Mouse (Mus musculus): Measurements from ENCODE around the gene Klrb1f.
"Not testable (repeated sequence)": the region's sequence is repeated elsewhere in the genome, so short reads cannot be mapped to it uniquely, and the experiment has no call there.

The Klrb1f gene

DNA sequence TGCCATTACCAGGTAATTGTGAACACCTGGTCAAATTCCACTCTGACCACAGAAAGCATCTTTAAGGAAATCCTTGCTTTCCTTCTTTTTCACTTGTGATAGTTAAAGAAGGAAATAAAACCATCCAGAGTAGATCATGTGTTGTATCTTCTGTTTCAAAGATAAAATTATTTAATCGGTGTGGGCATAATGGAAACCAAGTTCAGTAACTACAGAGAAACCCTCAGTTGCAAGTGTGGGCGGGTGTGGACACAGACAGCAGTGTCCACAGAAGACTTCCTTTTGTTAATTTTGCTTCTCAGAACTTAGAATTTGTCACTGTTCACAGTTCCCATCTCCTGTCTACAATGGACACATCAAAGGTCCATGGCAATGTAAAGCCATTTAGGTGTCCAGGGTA, at the start of gene Klrb1f:
Gene Klrb1f (plus strand): TSS at position 301 of the 400 bp plus-strand sequence.
- DNase-seq, result no peak

DNA sequence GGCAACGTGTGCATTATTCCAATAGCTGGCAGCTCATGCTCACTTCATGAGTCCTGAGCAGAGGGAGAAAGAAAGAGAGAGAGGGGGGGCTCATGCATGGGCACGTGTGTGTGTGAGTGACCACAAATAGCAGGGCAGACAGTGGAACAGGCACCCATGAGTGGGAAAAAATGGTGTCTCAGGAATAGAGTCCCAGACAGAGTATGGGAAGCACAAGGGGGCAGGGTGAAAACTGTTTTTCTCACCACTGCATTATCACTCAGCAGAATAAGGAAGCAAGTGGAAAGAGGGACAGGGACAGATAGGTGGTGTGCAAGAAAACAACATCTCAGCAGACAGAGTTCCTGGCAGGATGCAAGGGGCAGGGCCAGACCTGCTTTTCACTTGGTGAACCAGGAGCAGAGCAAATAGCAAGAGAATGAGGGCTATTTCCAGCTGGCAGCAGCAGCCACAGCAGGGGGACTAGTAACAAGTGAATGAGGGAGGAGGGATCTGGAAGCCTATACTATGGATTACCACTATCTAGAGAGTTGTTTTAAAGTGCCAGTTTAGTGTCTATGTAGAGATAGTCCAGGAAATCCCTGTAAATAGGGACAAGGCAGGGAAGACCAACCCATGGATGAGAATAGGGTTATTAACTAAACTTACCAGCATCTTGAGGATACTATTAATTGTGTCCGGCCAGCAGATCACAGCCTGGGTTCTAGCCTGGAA, 49.5 kb upstream of the Klrb1f start:
- DNase-seq, result no peak

DNA sequence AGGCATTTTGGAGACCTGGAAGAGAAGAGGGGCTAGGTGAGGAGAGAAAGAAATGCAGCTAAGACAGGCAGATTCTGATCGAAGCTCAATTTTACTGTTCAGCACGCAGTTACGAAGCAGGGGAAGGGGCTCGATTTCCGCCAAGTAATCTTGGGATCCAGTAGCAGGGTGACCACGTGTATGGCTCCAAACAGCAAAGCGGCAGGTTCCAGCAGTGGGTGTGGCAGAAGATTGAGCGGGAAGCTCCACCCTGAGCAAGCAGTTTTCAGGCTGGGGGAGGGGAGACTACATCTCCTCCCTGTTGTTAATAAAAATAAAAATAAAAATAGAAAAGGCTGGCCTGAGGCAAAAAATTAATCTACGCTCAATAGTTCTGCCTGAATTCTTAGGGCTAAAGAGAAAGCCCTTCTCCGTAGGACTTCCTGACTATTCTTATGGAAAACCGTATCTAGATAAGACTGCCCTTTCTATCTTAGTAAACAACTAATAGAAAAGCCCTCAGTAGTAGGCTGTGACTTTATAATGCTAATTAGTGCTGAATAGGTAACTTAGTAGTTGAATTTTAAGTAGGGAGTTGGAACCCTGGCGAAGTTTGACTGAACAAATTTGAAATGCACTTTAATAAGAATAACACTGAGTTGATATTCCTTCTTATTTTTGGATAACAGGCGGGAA, 48.8 kb upstream of the Klrb1f start:
- DNase-seq, result no peak

DNA sequence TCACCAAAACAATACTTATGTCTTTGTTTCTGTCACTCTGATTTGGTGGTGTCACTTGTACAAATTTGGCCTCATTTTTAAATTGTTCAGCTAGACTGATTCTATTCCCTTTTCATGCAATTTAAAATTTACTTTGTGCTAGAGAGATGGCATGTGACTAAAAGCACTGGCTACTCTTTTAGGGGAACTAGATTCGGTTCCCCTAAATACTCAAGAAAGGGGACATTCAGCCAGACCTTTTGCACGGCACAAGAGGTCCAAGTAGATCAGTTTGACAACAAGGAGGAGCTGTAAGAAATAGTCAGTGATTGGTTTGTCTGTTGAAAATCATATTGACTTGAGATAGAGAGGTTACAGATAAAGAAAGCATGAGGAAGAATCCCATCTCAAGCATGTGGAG, 44.3 kb upstream of the Klrb1f start:
- no peak for DNase-seq

DNA sequence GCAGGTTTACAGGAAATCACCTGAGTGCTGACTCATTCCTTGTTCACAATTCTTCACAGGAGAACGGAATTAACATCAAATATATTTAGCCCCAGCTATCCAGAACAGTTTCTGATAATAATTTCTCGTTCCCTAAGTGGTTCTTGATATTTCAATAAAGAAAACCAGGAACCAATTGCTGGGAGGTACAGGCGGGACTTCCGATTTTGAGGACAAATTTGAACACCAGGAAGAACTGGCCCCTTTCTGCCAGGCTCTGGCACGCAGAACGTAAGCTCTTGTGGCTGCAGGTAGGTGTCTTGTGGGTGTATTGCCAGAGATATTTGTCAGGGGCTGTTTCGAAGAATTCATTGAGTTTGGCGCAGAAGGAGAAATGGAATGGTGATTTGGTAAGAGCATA, 37.1 kb upstream of the Klrb1f start:
- no peak for DNase-seq

DNA sequence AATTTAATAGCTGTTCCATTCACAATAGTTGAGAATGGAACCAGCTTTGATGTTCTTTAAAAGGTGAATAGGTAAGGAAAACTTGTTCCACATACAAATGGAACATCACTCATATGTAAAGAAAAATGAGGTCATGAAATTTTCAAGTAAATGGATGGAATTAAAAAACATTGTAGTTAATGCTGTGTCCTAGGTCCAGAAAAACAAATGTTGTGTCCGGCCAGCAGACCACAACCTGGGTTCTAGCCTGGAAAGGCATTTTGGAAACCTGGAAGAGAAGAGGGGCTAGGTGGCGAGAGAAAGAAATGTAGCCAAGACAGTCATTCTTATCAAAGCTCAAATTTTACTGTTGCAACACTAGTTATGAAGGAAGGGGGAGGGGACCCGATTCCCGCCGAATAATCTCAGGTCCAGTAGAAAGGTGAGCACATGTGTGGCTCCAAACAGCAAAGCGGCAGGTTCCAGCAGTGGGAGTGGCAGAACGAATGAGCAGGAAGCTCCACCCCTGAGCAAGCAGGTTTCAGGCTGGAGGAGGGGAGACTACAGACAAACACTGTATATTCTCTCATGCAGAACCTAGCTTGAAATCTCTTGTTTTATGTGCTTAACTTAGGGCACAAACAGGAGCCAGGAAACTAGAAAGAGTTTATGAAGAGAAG, 35.7 kb upstream of the Klrb1f start:
- not testable (repeated sequence) for DNase-seq

DNA sequence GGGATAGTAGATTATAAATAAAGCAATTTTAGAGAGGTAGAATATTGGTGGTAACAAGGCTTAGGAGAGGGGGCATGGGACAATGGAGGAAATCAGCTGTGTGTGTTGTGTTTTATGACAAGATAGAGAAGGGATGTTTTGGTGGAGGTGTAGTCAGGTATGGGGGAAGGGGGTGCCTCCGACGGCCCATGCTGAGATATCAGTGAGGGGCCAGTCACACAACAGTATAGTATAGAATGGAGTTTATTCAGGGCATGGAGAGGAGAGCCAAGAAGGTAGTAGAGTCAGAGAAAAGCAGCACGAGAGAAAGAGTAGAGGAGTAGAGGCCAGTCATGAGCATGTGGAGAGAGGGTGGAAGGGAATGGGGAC, 35.2 kb upstream of the Klrb1f start:
- no peak for DNase-seq

DNA sequence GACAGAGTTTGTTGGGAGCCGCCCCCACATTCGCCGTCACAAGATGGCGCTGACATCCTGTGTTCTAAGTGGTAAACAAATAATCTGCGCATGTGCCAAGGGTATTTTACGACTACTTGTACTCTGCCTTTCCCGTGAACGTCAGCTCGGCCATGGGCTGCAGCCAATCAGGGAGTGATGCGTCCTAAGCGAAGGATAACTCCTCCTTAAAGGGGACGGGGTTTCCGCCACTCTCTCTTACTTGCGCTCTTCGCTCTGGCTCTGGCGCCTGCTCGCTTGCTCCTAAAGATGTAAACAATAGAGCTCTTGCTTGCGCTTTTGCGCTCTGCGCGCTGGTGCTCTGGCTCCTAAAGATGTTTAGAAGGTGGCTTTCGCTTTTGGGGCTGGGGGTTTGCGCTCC, 33.7 kb upstream of the Klrb1f start:
- not testable (repeated sequence) for DNase-seq

DNA sequence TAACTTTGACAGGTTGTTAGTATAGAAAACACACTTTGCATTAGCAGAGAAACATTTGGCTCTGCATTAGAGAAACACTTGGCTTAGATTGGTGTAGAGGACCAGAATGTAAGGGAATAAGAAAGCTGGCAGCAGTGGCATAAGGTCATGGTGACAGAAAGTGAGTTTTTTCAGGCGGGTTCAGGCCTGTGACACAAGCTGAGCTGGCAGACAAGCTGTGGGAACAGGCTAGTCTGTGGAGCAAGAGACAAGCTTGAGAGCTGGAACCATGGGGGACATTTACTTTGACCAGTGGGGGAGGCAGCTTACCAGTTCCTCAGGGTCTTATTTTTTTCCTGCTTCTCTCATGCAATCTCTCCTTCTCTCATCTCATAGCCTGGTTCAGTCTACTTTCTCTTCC, 32.7 kb upstream of the Klrb1f start:
- DNase-seq, result no peak

DNA sequence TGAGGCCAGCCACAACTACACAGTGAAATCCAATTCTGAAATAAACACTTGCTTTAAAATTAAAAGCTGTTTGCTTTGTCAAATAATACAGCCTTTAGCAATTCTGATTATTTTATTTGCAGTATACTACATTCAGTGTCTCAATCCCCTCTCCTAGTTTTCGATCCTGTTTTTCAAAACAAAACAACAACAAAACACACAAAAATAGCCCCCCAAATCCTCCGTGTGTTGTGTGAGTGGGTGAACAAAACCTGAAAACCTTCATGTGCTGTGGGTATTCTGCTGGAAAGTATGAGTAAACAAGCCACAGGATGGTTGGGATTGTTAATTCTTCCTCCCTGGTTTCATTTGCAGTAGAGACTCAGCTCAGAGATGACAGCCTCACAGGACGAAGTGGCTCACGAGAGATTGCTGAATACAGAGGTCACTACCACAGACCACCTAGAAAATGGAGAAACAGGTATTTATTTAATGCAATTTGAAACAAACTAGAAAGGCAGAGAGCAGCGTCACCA, 31.9 kb upstream of the Klrb1f start:
- DNase-seq, result no peak

DNA sequence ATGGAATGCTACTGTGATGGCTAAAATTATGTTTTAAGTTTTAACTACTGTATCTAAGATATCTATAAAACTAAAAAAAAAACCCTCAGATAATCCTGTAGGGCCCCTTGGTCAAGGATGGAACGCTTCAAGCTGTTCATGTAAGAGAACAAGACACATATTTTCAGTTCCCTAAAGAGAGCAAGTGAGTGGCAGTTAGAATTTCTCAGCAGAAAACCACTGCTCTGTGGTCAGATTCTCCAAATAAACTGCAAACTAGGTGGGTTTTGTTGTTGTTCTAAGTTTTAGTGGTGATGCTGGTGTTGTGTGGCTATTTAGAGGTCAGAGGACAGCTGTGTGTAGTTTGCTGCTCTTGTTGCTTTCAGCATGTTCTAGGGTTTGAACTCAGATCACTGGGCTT, 31.3 kb upstream of the Klrb1f start:
- DNase-seq, result no peak

DNA sequence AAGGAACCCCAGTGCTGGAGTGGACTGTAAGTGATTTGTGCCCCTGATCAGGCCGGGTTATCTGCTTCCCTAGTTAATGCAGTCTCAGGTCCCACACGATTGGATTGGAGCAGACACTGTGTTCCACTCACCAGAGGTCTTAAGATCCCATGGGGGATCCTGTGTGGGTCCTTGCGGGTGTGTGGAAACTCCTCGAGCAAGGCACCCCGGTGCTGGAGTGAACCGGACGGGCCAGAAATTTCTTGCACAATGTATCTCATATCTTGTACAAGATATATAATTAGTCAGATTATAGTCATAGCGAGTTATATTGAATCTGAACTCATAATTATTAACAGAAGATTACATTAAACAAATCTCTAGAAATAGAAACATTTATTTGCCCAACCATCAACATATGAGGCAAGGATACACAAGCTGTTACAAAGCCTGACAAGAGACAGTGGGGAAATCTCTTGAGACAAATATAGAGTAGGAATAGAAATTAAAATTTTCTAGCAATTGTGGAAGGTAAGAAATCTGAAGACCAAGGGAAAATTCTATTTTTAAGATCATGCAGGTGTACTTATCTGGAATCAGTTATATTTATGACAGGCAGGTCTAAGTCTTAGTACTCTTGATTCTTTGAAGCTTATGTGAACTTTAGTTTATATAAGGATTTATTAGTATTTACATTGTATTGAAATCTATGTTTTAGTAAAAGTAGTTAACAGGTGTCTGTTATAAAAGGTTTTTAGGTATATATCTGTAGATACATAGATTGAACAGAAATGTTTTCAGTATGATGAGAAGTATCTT, 18.1 kb upstream of the Klrb1f start:
- no peak for DNase-seq

DNA sequence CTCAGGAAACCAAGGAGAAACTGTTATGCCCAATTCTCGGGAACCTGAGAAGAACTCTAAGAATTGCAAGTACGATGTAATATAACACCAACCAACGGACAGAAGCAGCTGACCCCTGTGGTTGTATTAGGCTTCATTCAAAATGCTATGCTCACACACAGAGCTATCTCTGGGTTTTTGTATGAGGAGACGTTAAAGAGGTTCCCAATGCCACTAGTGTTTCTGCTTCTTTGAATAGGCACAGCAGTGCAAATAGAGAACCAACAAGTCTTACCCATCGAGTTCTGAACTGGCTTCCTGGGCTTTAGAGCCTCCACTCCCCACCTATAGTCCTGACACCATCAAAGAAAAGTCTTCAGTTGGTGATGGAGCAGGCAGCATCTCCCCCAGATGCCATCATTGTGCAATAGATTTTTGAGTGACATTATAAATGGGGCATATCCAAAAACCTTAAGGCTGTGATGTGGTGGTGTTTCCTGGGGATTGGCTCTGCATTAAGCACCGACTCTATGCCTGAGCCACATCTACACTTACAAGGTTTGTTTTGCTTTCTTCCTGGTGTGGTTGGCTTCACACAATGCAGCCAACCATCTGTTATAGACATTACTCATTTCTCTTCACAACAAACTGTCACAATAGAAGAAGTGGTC, 15.4 kb upstream of the Klrb1f start:
- no peak for DNase-seq

DNA sequence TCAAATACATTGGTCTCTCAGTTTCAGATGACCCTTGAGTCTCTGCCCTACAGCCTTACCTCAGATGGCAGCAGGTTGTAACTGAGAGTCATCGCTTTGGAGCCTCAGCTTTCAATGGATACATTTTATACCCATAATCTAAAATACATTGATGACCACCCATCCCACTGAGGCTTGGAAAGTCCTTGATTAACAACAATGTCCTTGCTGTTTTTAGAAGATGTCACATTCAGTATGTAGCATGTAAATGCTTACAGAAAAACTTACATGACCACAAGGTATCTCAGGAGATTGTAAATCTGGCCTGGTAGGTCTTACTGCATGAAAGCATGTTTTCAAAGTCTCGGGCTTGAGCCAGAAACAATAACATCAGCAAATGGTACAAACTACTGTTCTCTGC, 14.7 kb upstream of the Klrb1f start:
- DNase-seq, result no peak

DNA sequence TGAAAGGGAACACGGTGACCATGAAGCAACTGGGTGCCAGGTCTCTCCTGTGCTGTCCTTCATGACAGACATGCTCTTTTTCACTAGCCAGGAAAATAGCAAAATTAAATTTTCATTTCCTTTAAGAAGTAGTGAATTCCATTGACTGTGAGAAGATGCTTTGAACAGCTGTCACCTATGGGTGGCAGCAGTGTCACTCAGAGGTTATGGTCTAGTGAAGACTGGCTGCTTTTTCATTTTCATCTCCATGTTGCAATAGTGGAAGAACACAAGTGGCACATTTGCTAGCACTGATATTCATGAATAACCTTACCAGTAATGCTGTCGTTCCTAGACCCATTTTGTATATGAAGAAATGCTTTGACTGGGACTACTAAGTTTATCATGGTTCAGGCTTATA, 12.3 kb upstream of the Klrb1f start:
- DNase-seq, result no peak

DNA sequence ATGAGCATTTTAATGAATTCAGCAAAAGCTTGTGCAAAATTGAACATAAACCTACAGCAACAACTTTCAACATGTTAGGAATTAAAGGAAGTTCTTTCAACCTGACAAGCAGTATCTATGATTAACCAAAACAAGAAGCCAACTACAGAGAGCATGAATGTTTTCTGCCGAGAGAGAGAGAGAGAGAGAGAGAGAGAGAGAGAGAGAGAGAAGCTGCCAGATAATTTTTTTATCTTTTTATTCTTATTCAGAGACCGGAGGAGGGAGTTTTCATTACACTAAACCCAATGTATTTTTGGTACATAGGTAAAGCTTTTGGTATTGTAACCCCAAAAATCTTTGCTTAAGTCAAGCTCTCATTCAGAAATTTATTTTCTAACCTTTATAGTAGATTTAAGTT, 10.7 kb upstream of the Klrb1f start:
- DNase-seq, result no peak

DNA sequence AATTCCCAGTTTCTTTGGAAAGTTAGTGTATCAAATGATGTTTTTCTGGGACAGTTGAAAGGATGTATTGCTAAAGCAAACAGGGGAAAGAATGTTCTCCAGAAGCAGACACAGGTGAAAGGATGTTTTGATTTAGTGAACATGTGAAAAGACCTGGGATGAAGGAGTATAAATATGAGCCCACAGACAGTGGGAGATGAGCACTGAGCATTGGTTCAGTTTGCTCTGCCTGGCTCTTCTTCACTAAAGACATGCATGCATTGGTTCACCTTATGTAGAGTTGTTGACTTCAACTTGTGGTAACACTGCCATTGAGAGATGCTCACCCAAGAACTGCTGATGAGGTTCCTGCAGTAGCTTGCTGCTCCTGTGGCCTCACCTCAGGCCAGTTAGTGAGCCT, 9.4 kb upstream of the Klrb1f start:
- DNase-seq, result no peak

DNA sequence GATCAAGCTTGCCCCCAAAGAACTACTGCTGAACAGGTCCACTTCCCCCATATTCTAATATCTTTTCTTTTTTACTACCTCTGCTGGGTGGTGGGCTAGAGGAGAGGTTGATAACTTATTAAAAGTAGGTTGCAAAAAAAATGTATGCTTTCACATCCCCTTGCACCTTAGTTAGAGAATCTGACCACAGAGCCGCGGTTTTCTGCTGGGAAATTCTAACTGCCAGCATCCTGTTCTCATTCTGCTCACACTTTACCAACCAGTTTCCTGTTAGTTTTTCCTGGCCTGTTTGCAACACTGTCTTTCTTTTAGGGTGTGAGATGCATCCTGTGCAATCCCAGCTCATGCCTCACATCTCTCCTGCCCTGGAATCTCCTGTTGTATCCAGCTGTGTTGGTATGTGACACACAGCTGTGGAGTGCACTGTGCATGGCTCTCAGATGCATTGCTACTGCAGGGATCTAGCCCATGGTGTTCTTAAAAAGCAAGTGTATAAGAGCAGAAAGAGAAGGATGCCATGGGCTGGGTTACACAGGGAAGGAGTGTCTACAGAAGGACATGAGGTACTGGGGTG, 8.7 kb upstream of the Klrb1f start:
- no peak for DNase-seq

DNA sequence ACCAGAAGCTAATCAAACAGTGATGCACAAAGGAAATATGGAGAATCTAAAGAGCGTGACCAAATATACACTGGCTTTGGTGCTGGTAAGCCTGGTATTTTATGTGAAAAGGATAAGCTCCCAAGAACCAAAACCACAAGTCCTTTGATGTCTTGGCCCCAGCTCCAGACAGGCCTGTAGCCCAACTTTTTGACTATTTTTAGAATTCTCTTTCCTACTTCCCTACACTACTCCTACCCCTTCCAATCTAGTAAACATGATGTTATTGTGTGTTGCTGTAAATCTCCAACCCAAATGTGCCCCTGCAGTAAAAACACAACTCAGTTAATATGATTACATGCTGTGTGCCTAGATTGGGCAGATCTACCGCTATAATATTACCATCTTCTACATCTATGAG, 4.2 kb upstream of the Klrb1f start:
- no peak for DNase-seq

DNA sequence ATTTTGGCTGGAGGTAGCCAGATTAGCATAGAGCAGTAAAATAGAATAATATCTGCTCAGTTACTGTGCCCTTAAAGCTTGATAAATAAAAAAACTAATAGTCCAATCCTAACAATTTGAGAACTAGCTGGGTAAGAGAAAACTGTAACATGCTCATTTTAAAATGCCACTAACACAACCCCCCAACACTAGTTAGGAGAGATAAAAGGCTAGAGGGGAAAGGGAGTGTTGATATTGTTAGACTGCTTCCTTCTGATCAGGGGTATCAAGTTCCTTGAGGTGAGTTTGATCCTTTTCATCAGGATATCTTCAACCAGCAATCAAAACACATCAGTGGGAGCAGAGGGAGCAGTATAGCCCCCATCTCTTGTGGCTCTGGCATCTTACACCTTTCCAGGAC, 3.2 kb upstream of the Klrb1f start:
- no peak for DNase-seq

DNA sequence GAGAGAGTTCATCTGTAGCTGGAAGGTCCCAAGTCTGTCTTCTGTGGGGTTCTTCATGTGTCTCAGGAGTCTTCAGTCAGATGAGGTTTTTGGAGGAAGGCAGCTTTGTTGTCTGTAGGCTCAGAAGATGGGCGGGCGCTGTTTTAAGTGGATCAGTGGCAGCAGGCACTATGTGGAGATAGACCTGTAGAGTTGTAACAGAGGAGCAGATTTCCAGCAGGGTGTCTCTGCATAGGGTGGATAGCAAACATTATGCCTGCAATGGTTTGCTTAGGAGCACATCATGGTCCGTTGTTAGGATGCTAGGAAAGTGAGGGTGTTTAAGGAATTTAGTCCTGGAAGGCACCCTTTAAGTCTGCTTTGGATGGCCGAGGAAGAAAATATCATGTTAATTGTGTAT, 2.7 kb downstream of the Klrb1f start:
- DNase-seq, result no peak

DNA sequence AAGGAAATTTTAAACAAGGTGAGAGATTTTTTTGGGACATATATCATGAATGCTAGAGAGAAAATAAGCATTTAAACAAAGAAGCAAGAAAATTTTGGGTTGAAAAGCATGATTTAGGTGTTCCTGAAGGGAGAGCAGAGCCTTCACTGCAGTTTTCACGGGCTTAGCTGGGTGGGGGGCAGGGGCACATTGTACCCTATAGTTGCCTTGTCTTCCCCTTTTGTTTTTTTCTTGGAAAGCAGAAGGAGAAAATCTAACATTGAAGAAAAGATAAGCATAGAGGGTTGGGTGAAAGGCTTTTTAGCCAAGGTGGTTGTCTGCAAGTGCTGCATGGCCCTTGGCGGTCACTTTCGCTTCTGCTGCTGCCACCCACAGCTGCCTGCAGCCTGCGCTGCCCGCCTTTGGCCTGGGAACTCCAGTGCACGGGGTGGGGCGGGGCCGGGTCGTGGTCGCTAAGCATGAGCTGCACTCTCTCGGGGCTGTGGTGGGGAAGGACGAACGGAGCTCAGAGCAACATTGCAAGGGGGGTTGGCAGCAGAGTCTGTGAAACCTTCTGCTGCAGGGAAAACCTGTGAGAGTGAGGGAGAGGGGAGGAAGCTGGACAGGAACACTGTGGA, 3.3 kb downstream of the Klrb1f start:
- DNase-seq, result peak; percentile 54

All from kidney, adult 18-20 months (tissue).